Mouse (Mus musculus) cerebellum, postnatal 14 days (tissue): ENCODE measurements around the gene AI413582.
A peak's percentile ranks its signal among the peaks of the same experiment; 100 is the strongest.

Source experiments
- DNase-seq, 2 experiments: peaks; one replicate each; pipeline ENCODE4 v3.0.0; 2021; ENCODE audit warnings: mixed read lengths in 2 of 2

AI413582 gene

DNA sequence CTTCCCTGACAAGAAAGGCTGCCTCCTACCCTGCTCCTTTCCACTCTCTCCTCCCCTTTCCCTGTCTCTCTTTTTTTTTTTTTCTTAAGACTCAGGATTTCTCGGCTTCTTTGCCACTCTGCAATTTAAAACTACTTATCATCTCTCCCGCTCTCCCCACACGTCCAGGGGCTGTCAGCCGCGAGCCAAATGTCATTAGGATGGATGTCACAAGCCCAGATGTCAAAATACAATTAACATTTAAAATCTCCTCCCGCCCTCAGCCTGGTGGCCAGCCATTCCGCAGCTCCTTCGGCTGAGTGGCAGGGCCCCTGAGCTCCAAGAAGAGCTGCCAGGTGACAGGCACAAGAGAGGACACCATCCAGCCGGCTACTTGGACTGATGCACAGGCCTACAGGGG, 47.3 kb downstream of the AI413582 start:
- no peak for DNase-seq

DNA sequence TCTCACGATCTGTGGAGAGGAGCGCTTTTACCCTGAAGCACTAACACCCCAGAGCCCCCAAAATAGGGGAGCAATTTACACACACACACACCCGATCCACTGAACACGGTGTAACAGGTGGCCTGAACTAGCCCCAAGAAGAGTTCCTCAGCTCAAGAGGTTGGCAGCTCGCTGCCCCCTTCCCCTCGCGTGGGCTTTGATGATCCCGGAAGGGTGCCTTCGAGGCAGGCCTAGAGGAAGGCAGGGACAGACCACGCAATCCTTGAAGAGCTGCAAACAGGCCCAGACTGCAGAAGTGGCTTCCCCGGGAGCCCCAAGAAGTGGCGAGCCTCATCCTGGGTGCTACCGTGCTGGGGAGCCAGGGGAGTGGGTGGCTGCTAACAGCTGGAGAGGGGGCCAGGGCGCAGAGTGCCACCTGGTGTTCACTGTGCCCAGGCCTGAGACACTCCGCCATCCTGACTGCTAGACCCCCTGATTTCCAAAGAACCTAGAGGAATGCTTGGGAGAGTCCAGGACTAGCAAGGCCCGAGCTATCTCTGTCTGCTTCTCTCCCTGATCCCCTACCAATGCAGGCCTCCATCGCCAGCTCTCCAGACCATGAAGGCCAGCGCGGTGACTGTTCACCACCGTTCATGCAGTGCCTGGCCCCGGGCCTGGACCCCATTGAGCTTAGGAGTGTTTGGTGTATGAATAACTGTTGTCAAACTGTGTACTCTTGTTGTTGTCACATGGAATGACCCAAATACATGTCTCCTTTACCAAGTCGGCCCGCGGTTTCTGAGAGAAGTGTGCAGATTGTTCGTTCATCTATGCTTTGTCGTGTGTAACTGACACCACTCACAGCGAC, 51.4 kb downstream of the AI413582 start:
- DNase-seq: peak; percentile 46 to 63
